Mouse (Mus musculus) left cerebral cortex, adult 8-10 months (tissue): ENCODE results near the gene Slc6a4. TPM values are rescaled to one million over a fixed set of nuclear protein-coding genes. Genes with fewer than 3 reads are reported as not detected.
"Not testable (repeated sequence)": the region's sequence is repeated elsewhere in the genome, so short reads cannot be mapped to it uniquely, and the experiment has no call there.

Experiments
- DNase-seq, 2 experiments: peaks; one replicate each; pipeline ENCODE4 v3.0.0; 2022; ENCODE audit warnings: low spot score in 2 of 2
- microRNA-seq, 2 experiments: library from miRNA; unstranded; fragments of <30 nt; microRNA quantifications; one replicate each; pipeline ENCODE4 v1.2.0; 2022
- total RNA-seq, 4 experiments: library from RNA; stranded (reverse); gene quantifications; 2 replicates each; pipeline ENCODE4 v1.2.4; 2022

The Slc6a4 gene
- total RNA-seq, 4 experiments from 2014 or later, result not detected

GRCm38 (mm10) chr11:77018046-77018445 is 19.6 kb downstream of the Slc6a4 start:
- DNase-seq, result no peak

GRCm38 (mm10) chr11:77019539-77019938 is 21.1 kb downstream of the Slc6a4 start:
- DNase-seq, result no peak

GRCm38 (mm10) chr11:77021749-77022396 is 23.5 kb downstream of the Slc6a4 start:
- no peak for DNase-seq

GRCm38 (mm10) chr11:77026559-77026958 is 28.2 kb downstream of the Slc6a4 start:
- DNase-seq, result no peak

- DNase-seq, result no peak
Observed at GRCm38 (mm10) chr11:77028157-77028556, 29.8 kb downstream of the Slc6a4 start.

- DNase-seq, result no peak
Observed at GRCm38 (mm10) chr11:77031151-77031934, 32.9 kb downstream of the Slc6a4 start.

- DNase-seq, result no peak
Observed at GRCm38 (mm10) chr11:77041891-77042290, 43.5 kb downstream of the Slc6a4 start.

- no peak for DNase-seq
Observed at GRCm38 (mm10) chr11:77042816-77043215, 44.4 kb downstream of the Slc6a4 start.

GRCm38 (mm10) chr11:77061951-77062350 is 63.5 kb downstream of the Slc6a4 start:
- DNase-seq, result no peak

GRCm38 (mm10) chr11:77063406-77063805 is 65.0 kb downstream of the Slc6a4 start:
- DNase-seq, result no peak

GRCm38 (mm10) chr11:77068825-77069224 is 70.4 kb downstream of the Slc6a4 start:
- no peak for DNase-seq

GRCm38 (mm10) chr11:77070721-77071120 is 72.3 kb downstream of the Slc6a4 start:
- no peak for DNase-seq

GRCm38 (mm10) chr11:77077331-77077730 is 78.9 kb downstream of the Slc6a4 start:
- not testable (repeated sequence) for DNase-seq

GRCm38 (mm10) chr11:77077792-77078191 is 79.4 kb downstream of the Slc6a4 start:
- no peak for DNase-seq

GRCm38 (mm10) chr11:77078273-77079134 is 80.1 kb downstream of the Slc6a4 start, which contains the start of gene Nsrp1:
Gene Nsrp1 (minus strand): TSS chr11:77078435.
- DNase-seq, result peak; percentile 80 to 87

GRCm38 (mm10) chr11:77079361-77079760 is 81.0 kb downstream of the Slc6a4 start:
- DNase-seq, result no peak

Small RNA genes within 50 kb of the gene (microRNA-seq; reads per million reads assigned to microRNA genes)
- 1,128 to 1,155 reads per million in 2 experiments for gene Mir423

Other genes starting within 250 kb of the Slc6a4 start
- 10 to 100 TPM; 40.7 to 61.7 (median 52.5) TPM for gene Gosr1, start 235.0 kb upstream of the Slc6a4 start, total RNA-seq
- 10 to 100 TPM; 53.6 to 58.6 (median 54.1) TPM for gene Cpd, start 151.6 kb upstream of the Slc6a4 start, total RNA-seq
- not detected for gene Tmigd1, start 96.4 kb upstream of the Slc6a4 start, total RNA-seq
- 10 to 100 TPM; 65.4 to 69.3 (median 68.7) TPM for gene Blmh, start 73.8 kb upstream of the Slc6a4 start, total RNA-seq
- 10 to 100 TPM; 20.7 to 22.8 (median 21.6) TPM for gene Nsrp1, start 79.8 kb downstream of the Slc6a4 start, total RNA-seq
- gene Efcab5, start 190.4 kb downstream of the Slc6a4 start, total RNA-seq, result 1 to 10 TPM; 2.8 to 4.3 (median 4.1) TPM
- gene Ssh2, start 217.7 kb downstream of the Slc6a4 start, total RNA-seq, result 10 to 100 TPM; 26.7 to 32.2 (median 30.8) TPM